Mouse (Mus musculus): ENCODE results near the gene Ttll11. TPM values are rescaled to one million over a fixed set of nuclear protein-coding genes. Genes with fewer than 3 reads are reported as not detected.

The Ttll11 gene
- polyA plus RNA-seq, 1 experiment from 2014 or later, result 3.0 TPM

DNA sequence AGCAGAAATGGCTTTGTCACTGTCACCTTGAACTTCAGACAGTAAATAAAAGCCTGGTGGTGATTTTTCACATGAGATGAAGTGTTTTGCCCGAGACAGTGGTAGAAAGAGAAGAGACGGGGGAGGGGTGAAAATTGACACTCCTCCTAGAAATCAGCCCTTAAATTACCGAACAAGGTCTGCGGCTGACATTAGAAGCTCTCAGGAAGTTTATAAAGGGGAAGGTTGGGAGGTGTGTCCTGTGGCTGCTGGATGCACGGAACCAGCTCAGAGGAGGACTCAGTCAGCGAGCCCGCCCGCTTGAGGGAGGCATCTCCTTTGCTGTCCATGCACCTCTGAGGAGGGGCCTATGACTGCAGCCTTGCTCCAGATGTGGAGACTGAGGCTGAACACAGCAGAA lies 181.7 kb downstream of the Ttll11 start:
- H3K27ac ChIP-seq (ENCODE audit: low read depth, low read length), result no peak overlapping the region
- ATAC-seq (ENCODE audit: low FRiP score), result no peak

GRCm38 (mm10) chr2:35789362-35790326 lies 190.1 kb downstream of the Ttll11 start:
- Histone ChIP-seq H3K4me3 (ENCODE audit: low read depth, low read length) (no peak overlapping the region), H3K9ac (ENCODE audit: low read length) (no peak overlapping the region), H3K9me3 (ENCODE audit: control insufficient read depth, low read length) (no peaks in the 10 kb centered on the region), H3K4me1 (ENCODE audit: control insufficient read depth, insufficient read depth, low read length) (no peaks in the 10 kb centered on the region), H3K4me2 (no peak overlapping the region), H3K36me3 (ENCODE audit: control insufficient read depth, insufficient read depth, low read length) (no peaks in the 10 kb centered on the region), H3K27ac (ENCODE audit: low read depth, low read length) (no peak overlapping the region), H3K27me3 (ENCODE audit: control insufficient read depth, insufficient read depth, low read length) (no peaks in the 10 kb centered on the region)
- ATAC-seq (ENCODE audit: low FRiP score) (no peak), DNase-seq (ENCODE audit: low spot score, missing footprints) (peak; percentile 26)
- WGBS, result 90% methylated on average over 27 of the region's 27 CpGs

More for the DNA sequence above, 181.7 kb downstream of the Ttll11 start:
- H3K4me1 ChIP-seq (ENCODE audit: control insufficient read depth, insufficient read depth, low read length), result no peaks in the 10 kb centered on the region
- H3K4me2 ChIP-seq, result no peak overlapping the region
- no peak overlapping the region for H3K9ac ChIP-seq (ENCODE audit: low read length)
- 91% methylated on average over 8 of the region's 8 CpGs for WGBS
- H3K9me3 ChIP-seq (ENCODE audit: control insufficient read depth, low read length), result no peaks in the 10 kb centered on the region
- no peaks in the 10 kb centered on the region for H3K36me3 ChIP-seq (ENCODE audit: control insufficient read depth, insufficient read depth, low read length)
- DNase-seq (ENCODE audit: low spot score, missing footprints), result no peak
- H3K27me3 ChIP-seq (ENCODE audit: control insufficient read depth, insufficient read depth, low read length), result no peaks in the 10 kb centered on the region
- H3K4me3 ChIP-seq (ENCODE audit: low read depth, low read length), result no peak overlapping the region

DNA sequence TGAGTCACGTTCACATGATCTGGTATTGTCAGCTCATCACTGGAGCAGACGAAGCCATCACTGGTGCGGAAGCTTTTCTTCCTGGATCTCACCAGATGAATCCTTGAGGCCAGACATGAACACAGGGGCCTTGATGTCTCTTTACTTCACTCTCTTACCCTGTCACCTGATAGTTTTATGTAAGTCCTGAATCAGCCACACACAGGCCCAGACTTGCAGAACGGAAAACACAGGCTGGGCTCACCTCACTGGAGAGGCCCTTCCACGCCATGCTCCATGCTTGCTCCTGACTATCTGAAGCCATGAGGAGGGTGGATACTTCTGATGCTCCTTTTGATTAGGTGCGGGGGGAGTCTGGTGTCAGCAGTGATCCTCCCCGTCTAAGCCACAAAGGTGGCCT lies 193.8 kb downstream of the Ttll11 start:
- DNase-seq (ENCODE audit: low spot score, missing footprints) (no peak), ATAC-seq (ENCODE audit: low FRiP score) (no peak)
- Histone ChIP-seq H3K36me3 (ENCODE audit: control insufficient read depth, insufficient read depth, low read length) (no peaks in the 10 kb centered on the region), H3K4me3 (ENCODE audit: low read depth, low read length) (no peak overlapping the region), H3K27me3 (ENCODE audit: control insufficient read depth, insufficient read depth, low read length) (no peaks in the 10 kb centered on the region), H3K4me2 (no peak overlapping the region), H3K4me1 (ENCODE audit: control insufficient read depth, insufficient read depth, low read length) (no peaks in the 10 kb centered on the region), H3K27ac (ENCODE audit: low read depth, low read length) (no peak overlapping the region), H3K9ac (ENCODE audit: low read length) (no peak overlapping the region), H3K9me3 (ENCODE audit: control insufficient read depth, low read length) (no peaks in the 10 kb centered on the region)
- 86% methylated on average over 7 of the region's 7 CpGs for WGBS

DNA sequence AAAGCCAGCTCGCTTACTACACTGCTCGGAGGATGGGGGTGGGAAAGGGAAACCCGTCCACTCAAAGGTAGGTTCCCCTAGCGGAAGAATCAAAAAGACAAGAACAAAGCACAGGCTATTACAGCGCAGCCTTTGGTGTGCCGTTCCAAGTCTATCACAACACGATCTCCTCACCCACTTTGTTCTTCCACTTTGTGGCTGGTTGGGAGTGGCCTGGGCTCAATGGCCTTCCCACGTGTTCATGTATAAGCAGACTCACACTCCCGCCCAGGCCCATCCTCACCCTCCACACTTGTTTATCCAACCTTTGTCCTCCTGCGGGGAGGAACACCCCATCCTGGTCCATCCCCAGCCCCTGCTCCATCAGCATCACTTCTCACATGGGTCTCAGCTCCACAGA lies 196.3 kb downstream of the Ttll11 start:
- Histone ChIP-seq H3K27ac (ENCODE audit: low read depth, low read length) (no peak overlapping the region), H3K9ac (ENCODE audit: low read length) (no peak overlapping the region), H3K36me3 (ENCODE audit: control insufficient read depth, insufficient read depth, low read length) (no peaks in the 10 kb centered on the region), H3K4me3 (ENCODE audit: low read depth, low read length) (no peak overlapping the region), H3K9me3 (ENCODE audit: control insufficient read depth, low read length) (no peaks in the 10 kb centered on the region), H3K4me1 (ENCODE audit: control insufficient read depth, insufficient read depth, low read length) (no peaks in the 10 kb centered on the region), H3K4me2 (no peak overlapping the region), H3K27me3 (ENCODE audit: control insufficient read depth, insufficient read depth, low read length) (no peaks in the 10 kb centered on the region)
- DNase-seq (ENCODE audit: low spot score, missing footprints) (no peak), ATAC-seq (ENCODE audit: low FRiP score) (no peak)
- 75% methylated on average over 10 of the region's 10 CpGs for WGBS

GRCm38 (mm10) chr2:35779266-35779665 lies 200.4 kb downstream of the Ttll11 start:
- Histone ChIP-seq H3K27ac (ENCODE audit: low read depth, low read length) (no peak overlapping the region), H3K4me3 (ENCODE audit: low read depth, low read length) (no peak overlapping the region), H3K9ac (ENCODE audit: low read length) (no peak overlapping the region), H3K4me2 (no peak overlapping the region), H3K9me3 (ENCODE audit: control insufficient read depth, low read length) (no peaks in the 10 kb centered on the region), H3K36me3 (ENCODE audit: control insufficient read depth, insufficient read depth, low read length) (no peaks in the 10 kb centered on the region), H3K27me3 (ENCODE audit: control insufficient read depth, insufficient read depth, low read length) (no peaks in the 10 kb centered on the region), H3K4me1 (ENCODE audit: control insufficient read depth, insufficient read depth, low read length) (no peaks in the 10 kb centered on the region)
- ATAC-seq (ENCODE audit: low FRiP score) (no peak), DNase-seq (ENCODE audit: low spot score, missing footprints) (no peak)
- 86% methylated on average over 5 of the region's 5 CpGs for WGBS

DNA sequence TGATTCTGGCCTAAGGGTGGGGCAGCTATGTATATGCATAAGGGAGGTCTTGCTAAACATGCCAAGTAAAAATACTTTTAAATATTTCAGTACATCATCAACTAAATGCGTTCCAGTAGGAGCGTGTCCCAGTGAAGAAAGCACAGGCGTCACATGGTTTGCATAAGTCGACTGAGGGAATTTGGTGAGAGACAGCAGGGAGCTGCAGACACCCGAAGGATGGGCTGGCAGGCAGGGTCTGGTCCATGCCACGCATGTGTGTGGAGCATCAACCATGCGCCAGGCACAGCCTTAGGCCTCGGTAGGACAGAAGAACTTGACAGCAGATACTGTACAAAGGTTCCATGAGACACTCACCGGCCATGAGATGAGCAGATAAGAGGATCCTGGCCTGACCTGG lies 202.8 kb downstream of the Ttll11 start:
- Histone ChIP-seq H3K9ac (ENCODE audit: low read length) (no peak overlapping the region), H3K36me3 (ENCODE audit: control insufficient read depth, insufficient read depth, low read length) (no peaks in the 10 kb centered on the region), H3K4me3 (ENCODE audit: low read depth, low read length) (no peak overlapping the region), H3K27me3 (ENCODE audit: control insufficient read depth, insufficient read depth, low read length) (no peaks in the 10 kb centered on the region), H3K4me2 (no peak overlapping the region), H3K4me1 (ENCODE audit: control insufficient read depth, insufficient read depth, low read length) (no peaks in the 10 kb centered on the region), H3K9me3 (ENCODE audit: control insufficient read depth, low read length) (no peaks in the 10 kb centered on the region), H3K27ac (ENCODE audit: low read depth, low read length) (no peak overlapping the region)
- ATAC-seq (ENCODE audit: low FRiP score), result no peak
- DNase-seq (ENCODE audit: low spot score, missing footprints), result no peak
- WGBS, result 90% methylated on average over 9 of the region's 9 CpGs

GRCm38 (mm10) chr2:35775651-35776055 lies 204.1 kb downstream of the Ttll11 start:
- Histone ChIP-seq H3K9ac (ENCODE audit: low read length) (no peak overlapping the region), H3K27ac (ENCODE audit: low read depth, low read length) (no peak overlapping the region), H3K4me1 (ENCODE audit: control insufficient read depth, insufficient read depth, low read length) (no peaks in the 10 kb centered on the region), H3K27me3 (ENCODE audit: control insufficient read depth, insufficient read depth, low read length) (no peaks in the 10 kb centered on the region), H3K4me3 (ENCODE audit: low read depth, low read length) (no peak overlapping the region), H3K36me3 (ENCODE audit: control insufficient read depth, insufficient read depth, low read length) (no peaks in the 10 kb centered on the region), H3K4me2 (no peak overlapping the region), H3K9me3 (ENCODE audit: control insufficient read depth, low read length) (no peaks in the 10 kb centered on the region)
- DNase-seq (ENCODE audit: low spot score, missing footprints) (no peak), ATAC-seq (ENCODE audit: low FRiP score) (no peak)
- 65% methylated on average over 5 of the region's 5 CpGs for WGBS

DNA sequence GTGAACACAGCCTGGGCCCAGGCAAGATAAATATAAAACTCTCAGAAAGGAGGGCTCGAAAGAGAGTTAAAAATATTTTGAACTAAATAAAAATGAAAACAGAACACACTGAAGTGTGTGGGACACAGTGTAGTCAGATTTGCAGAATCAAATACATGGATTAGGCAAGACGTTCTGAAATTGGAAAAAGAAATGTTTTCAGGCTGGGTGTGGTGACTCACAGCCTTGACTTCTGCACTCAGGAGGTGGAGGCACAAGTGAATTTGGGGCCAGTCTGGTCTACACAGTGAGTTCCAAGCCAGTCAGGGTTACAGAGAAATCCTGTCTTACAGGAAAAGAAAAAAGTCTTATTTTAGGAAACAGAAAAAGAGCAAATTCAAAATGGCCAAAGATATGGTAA lies 209.2 kb downstream of the Ttll11 start:
- Histone ChIP-seq H3K27me3 (ENCODE audit: control insufficient read depth, insufficient read depth, low read length) (no peaks in the 10 kb centered on the region), H3K4me1 (ENCODE audit: control insufficient read depth, insufficient read depth, low read length) (no peaks in the 10 kb centered on the region; the same call in 1 of the 2 replicates), H3K9me3 (ENCODE audit: control insufficient read depth, low read length) (no peaks in the 10 kb centered on the region), H3K9ac (ENCODE audit: low read length) (no peak overlapping the region), H3K36me3 (ENCODE audit: control insufficient read depth, insufficient read depth, low read length) (no peaks in the 10 kb centered on the region), H3K4me3 (ENCODE audit: low read depth, low read length) (no peak overlapping the region), H3K27ac (ENCODE audit: low read depth, low read length) (no peak overlapping the region), H3K4me2 (no peak overlapping the region)
- DNase-seq (ENCODE audit: low spot score, missing footprints), result no peak
- WGBS, result 83% methylated on average over 2 of the region's 2 CpGs
- no peak for ATAC-seq (ENCODE audit: low FRiP score)

DNA sequence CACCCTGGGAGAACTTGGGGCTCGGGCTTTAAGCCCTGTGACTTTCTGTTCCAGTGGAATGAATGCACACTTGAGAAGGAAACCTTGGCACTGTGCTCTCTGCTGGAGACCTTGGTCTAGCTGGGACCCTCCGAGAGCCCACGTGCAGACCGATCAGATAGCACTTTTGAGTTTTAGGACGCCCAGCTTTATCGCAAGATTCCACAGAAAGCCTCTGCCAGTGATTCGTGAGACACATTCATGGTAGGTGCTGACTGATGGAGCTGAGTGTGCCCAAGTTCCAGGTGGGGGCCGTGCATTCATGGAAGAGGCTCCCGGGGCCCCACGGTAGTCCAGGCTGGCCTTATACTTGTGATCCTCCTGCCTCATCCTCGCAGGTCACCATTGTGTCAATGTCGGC lies 210.3 kb downstream of the Ttll11 start:
- Histone ChIP-seq H3K4me3 (ENCODE audit: low read depth, low read length) (no peak overlapping the region), H3K9me3 (ENCODE audit: control insufficient read depth, low read length) (no peaks in the 10 kb centered on the region), H3K9ac (ENCODE audit: low read length) (no peak overlapping the region), H3K4me2 (no peak overlapping the region), H3K4me1 (ENCODE audit: control insufficient read depth, insufficient read depth, low read length) (no peaks in the 10 kb centered on the region; the same call in 1 of the 2 replicates), H3K27me3 (ENCODE audit: control insufficient read depth, insufficient read depth, low read length) (no peaks in the 10 kb centered on the region), H3K36me3 (ENCODE audit: control insufficient read depth, insufficient read depth, low read length) (no peaks in the 10 kb centered on the region), H3K27ac (ENCODE audit: low read depth, low read length) (no peak overlapping the region)
- ATAC-seq (ENCODE audit: low FRiP score) (no peak), DNase-seq (ENCODE audit: low spot score, missing footprints) (no peak)
- 86% methylated on average over 12 of the region's 12 CpGs for WGBS
